Mouse (Mus musculus): ENCODE data around the gene Zfp53. TPM values are rescaled to one million over a fixed set of nuclear protein-coding genes. Genes with fewer than 3 reads are reported as not detected.
"Not testable (repeated sequence)": the region's sequence is repeated elsewhere in the genome, so short reads cannot be mapped to it uniquely, and the experiment has no call there.

Gene Zfp53
- polyA plus RNA-seq (2015; fragmentation: Nextera tagmentation; extraction: Ambion mirVana), result 11.2 and 12.7 TPM in 2 replicates

GRCm38 (mm10) chr17:21488760-21489499 lies at the start of gene Zfp53:
TSS of gene Zfp53 (plus strand) at chr17:21488998.
- WGBS, result under 1% methylated on average over 34 of the region's 34 CpGs
- peaks cover 9% of the 10 kb centered on the region; the same call in 1 of the 2 replicates for H3K4me1 ChIP-seq
- peak within 1 kb of the TSS; percentile 72 for H3K9ac ChIP-seq
- H3K27me3 ChIP-seq, result no peaks in the 10 kb centered on the region
- H3K4me2 ChIP-seq, result peak within 1 kb of the TSS; percentile 71
- H3K27ac ChIP-seq, result peak within 1 kb of the TSS; percentile 92
- peak; percentile 100 for ATAC-seq (replicated peaks; ENCODE audit: low FRiP score)
- H3K36me3 ChIP-seq, result peaks cover 8% of the 10 kb centered on the region
- peak within 1 kb of the TSS; percentile 76 for H3K4me3 ChIP-seq (replicated peaks)
- no peaks in the 10 kb centered on the region for H3K9me3 ChIP-seq (replicated peaks)

- Histone ChIP-seq H3K9me3 (replicated peaks) (no peaks in the 10 kb centered on the region), H3K4me3 (replicated peaks) (peak overlapping the region; percentile 76), H3K27me3 (no peaks in the 10 kb centered on the region; the same call in 1 of the 2 replicates), H3K27ac (peak overlapping the region; percentile 98), H3K4me1 (peaks cover 8% of the 10 kb centered on the region), H3K9ac (peak overlapping the region; percentile 54), H3K36me3 (peaks cover 10% of the 10 kb centered on the region; the same call in 1 of the 2 replicates), H3K4me2 (peak overlapping the region; percentile 73)
- 0% methylated on average over 3 of the region's 3 CpGs for WGBS
- ATAC-seq (replicated peaks; ENCODE audit: low FRiP score), result peak; percentile 79
Observed at GRCm38 (mm10) chr17:21449669-21450068, 39.1 kb upstream of the Zfp53 start.

DNA sequence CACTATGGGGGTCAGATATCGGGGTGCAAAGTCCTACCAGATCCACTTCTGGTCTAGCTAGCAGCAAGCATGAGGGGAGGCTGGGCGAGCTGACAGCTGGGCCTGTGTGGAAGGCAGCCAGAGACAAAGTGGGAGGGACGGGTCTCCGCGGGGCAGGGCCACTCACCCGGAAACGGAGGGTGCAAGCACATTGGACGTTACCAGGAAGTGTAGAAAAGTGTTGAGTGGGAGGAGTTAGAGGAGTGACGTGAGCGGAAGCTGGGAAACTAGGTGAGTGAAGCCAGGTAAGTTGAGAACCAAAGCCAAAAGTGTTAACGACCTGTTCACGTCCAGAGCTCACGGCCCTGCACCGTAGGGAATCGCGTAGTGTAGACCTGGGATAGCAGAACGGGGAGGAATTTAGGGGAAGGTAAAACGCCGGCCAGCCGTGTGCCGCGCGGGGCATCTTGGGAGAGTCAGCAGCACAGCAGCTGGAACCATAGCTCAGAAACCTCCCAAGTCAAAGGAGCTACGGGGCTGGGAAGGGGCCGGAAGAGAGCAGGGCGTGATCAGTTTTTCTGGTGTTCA lies 38.6 kb upstream of the Zfp53 start, which contains the start of gene Zfp51:
Zfp51 (plus strand) TSS at position 237 of the 567 bp plus-strand sequence.
- Histone ChIP-seq H3K27ac (peak within 1 kb of the TSS; percentile 98), H3K27me3 (no peaks in the 10 kb centered on the region; the same call in 1 of the 2 replicates), H3K36me3 (peaks cover 10% of the 10 kb centered on the region; the same call in 1 of the 2 replicates), H3K4me1 (peaks cover 8% of the 10 kb centered on the region), H3K9me3 (replicated peaks) (no peaks in the 10 kb centered on the region), H3K9ac (peak within 1 kb of the TSS; percentile 54), H3K4me2 (peak within 1 kb of the TSS; percentile 73), H3K4me3 (replicated peaks) (peak within 1 kb of the TSS; percentile 76)
- peak; percentile 100 for ATAC-seq (replicated peaks; ENCODE audit: low FRiP score)
- under 1% methylated on average over 26 of the region's 26 CpGs for WGBS

GRCm38 (mm10) chr17:21463550-21463949 lies 25.2 kb upstream of the Zfp53 start:
- H3K4me2 ChIP-seq, result no peak overlapping the region
- 95% methylated on average over 5 of the region's 5 CpGs for WGBS
- ATAC-seq (replicated peaks; ENCODE audit: low FRiP score), result no peak
- no peaks in the 10 kb centered on the region for H3K4me1 ChIP-seq
- H3K36me3 ChIP-seq, result peaks cover 52% of the 10 kb centered on the region
- no peaks in the 10 kb centered on the region for H3K9me3 ChIP-seq (replicated peaks)
- no peak overlapping the region for H3K4me3 ChIP-seq (replicated peaks)
- H3K9ac ChIP-seq, result no peak overlapping the region
- no peaks in the 10 kb centered on the region for H3K27me3 ChIP-seq
- H3K27ac ChIP-seq, result no peak overlapping the region

DNA sequence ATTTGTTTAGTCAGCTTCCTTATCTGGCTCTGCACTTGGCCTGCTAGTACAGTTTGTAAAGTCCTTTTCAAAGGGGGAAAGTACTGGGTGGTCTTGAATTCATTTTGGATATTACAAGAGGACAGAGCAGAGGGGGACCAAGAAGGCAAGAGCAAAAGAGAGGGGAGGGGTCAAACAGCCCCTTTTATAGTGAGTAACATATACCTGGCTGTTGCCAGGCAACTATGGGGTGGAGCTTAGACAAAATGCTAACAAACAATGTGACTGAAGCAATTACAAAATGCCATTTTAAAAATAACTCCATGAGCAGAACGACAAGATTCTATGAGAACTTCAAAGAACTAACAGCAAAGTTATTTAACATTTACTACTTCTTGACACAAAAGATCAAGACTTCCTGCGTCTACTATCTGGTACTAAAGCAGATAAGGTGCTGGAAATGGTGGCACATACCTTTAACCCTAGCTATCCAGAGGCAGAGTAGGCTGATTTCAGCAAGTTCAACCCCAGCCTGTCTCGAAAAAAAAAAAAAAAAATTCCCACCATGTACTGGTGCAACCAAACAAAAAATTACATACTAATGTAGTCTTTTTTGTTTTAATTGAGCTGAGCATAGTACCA lies 16.7 kb upstream of the Zfp53 start:
- Histone ChIP-seq H3K36me3 (no peaks in the 10 kb centered on the region), H3K9ac (no peak overlapping the region), H3K4me2 (no peak overlapping the region), H3K27me3 (no peaks in the 10 kb centered on the region), H3K27ac (peak overlapping the region; percentile 89), H3K4me3 (replicated peaks) (no peak overlapping the region), H3K9me3 (replicated peaks) (no peaks in the 10 kb centered on the region), H3K4me1 (peaks cover 20% of the 10 kb centered on the region)
- no peak for ATAC-seq (replicated peaks; ENCODE audit: low FRiP score)
- 61% methylated on average over 3 of the region's 3 CpGs for WGBS

- ATAC-seq (replicated peaks; ENCODE audit: low FRiP score), result peak; percentile 24; the same call in 1 of the 2 replicates
- H3K27me3 ChIP-seq, result no peaks in the 10 kb centered on the region
- H3K27ac ChIP-seq, result peak overlapping the region; percentile 89
- H3K4me1 ChIP-seq, result peaks cover 20% of the 10 kb centered on the region
- no peaks in the 10 kb centered on the region for H3K36me3 ChIP-seq
- H3K4me3 ChIP-seq (replicated peaks), result peak overlapping the region; percentile 7; the same call in 1 of the 2 replicates
- peak overlapping the region; percentile 48 for H3K4me2 ChIP-seq
- no peaks in the 10 kb centered on the region for H3K9me3 ChIP-seq (replicated peaks)
- no peak overlapping the region for H3K9ac ChIP-seq
- WGBS, result 68% methylated on average over 2 of the region's 2 CpGs
Observed at GRCm38 (mm10) chr17:21472653-21473307, 16.0 kb upstream of the Zfp53 start.

GRCm38 (mm10) chr17:21473362-21474190 lies 15.2 kb upstream of the Zfp53 start:
- no peak overlapping the region for H3K9ac ChIP-seq

DNA sequence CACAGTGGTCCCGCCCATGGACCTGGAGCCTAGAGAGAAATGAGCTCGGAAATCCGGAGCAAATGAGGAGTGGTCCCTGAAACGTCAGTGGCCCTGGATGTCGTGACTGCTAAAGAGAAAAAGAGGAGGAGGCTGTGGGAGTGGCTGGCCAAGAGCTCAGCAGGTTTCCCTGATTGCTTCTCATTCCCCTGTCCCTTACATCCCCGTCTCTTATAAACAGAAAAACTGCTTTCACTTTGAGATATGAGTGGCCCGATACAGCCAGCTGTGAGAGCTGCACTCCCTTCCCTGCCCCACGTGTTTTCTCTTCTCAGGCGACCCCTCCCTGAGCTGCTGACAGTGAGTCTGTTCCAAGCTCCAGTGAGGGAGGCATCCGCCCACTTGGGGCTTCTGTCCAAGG lies 14.1 kb upstream of the Zfp53 start:
- H3K36me3 ChIP-seq; H3K9ac ChIP-seq; H3K27me3 ChIP-seq; ATAC-seq (replicated peaks; ENCODE audit: low FRiP score); H3K9me3 ChIP-seq (replicated peaks): not testable (repeated sequence)
- 3% methylated on average over 10 of the region's 10 CpGs for WGBS
- H3K4me2 ChIP-seq, result peak overlapping the region; percentile 49
- H3K27ac ChIP-seq, result peak overlapping the region; percentile 56; the same call in 1 of the 2 replicates
- H3K4me3 ChIP-seq (replicated peaks), result peak overlapping the region; percentile 25
- H3K4me1 ChIP-seq, result peaks cover 20% of the 10 kb centered on the region

More at GRCm38 (mm10) chr17:21473362-21474190, 15.2 kb upstream of the Zfp53 start:
- Histone ChIP-seq H3K27ac (peak overlapping the region; percentile 89), H3K4me3 (replicated peaks) (peak overlapping the region; percentile 7; the same call in 1 of the 2 replicates), H3K4me2 (peak overlapping the region; percentile 48), H3K27me3 (no peaks in the 10 kb centered on the region), H3K9me3 (replicated peaks) (no peaks in the 10 kb centered on the region), H3K36me3 (no peaks in the 10 kb centered on the region), H3K4me1 (peaks cover 20% of the 10 kb centered on the region)
- ATAC-seq (replicated peaks; ENCODE audit: low FRiP score), result peak; percentile 98
- WGBS, result 14% methylated on average over 14 of the region's 14 CpGs

DNA sequence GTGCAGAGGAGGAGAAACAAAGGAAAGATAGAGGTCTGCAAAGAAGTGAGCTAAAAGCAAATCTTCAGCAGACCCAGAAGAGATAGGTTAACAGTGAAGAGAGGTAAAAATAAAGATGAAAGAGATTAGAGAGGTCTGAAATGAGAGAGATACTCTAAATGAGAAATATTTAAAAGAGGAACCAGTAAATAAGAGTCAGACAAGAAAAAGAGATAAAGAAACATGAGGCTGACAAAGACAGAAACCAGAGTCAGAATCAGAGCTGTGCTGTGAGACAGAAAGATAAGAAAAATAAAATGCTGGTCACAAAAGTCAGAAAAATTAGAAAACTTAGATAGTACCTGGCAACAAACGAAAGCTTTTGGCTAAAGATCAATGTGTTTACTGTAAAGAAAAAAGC lies 13.5 kb upstream of the Zfp53 start:
- 73% methylated on average over 1 of the region's 1 CpGs for WGBS
- ATAC-seq (replicated peaks; ENCODE audit: low FRiP score); H3K9me3 ChIP-seq (replicated peaks); H3K9ac ChIP-seq; H3K27me3 ChIP-seq; H3K27ac ChIP-seq; H3K4me2 ChIP-seq; H3K36me3 ChIP-seq; H3K4me3 ChIP-seq (replicated peaks): not testable (repeated sequence)
- peaks cover 20% of the 10 kb centered on the region for H3K4me1 ChIP-seq

- 84% methylated on average over 4 of the region's 9 CpGs for WGBS
- not testable (repeated sequence) for H3K27me3 ChIP-seq; H3K9me3 ChIP-seq (replicated peaks); H3K36me3 ChIP-seq; H3K4me3 ChIP-seq (replicated peaks); ATAC-seq (replicated peaks; ENCODE audit: low FRiP score); H3K9ac ChIP-seq; H3K4me2 ChIP-seq; H3K27ac ChIP-seq
- peaks cover 20% of the 10 kb centered on the region for H3K4me1 ChIP-seq
Observed at GRCm38 (mm10) chr17:21476351-21476750, 12.4 kb upstream of the Zfp53 start.

Measured in kidney, embryonic 15.5 days (tissue).